Mouse (Mus musculus) lung, postnatal 0 days (tissue): Measurements from ENCODE around the gene Drosha.

Source experiments
- CTCF ChIP-seq: IDR thresholded peaks from 2 replicates; pipeline ENCODE4 v1.5.1; 2016; ENCODE audit warnings: antibody characterized with exemption, mild to moderate bottlenecking
- EP300 ChIP-seq: IDR thresholded peaks from 2 replicates; pipeline ENCODE4 v1.6.1; 2016; ENCODE audit warnings: antibody characterized with exemption, mild to moderate bottlenecking, control low read depth

GRCm38 (mm10) chr15:12825408-12825807 is 793 bp downstream of the Drosha start:
- TF ChIP-seq EP300 (no peak), CTCF (no peak)
